Mouse (Mus musculus) cerebellum, postnatal 36 days (tissue): ENCODE results near the gene Gm45785.

Experiments used
- DNase-seq, 2 experiments: peaks; one replicate each; pipeline ENCODE4 v3.0.0; 2021 to 2022; ENCODE audit warnings: mixed read lengths in 2 of 2

Gene Gm45785

DNA sequence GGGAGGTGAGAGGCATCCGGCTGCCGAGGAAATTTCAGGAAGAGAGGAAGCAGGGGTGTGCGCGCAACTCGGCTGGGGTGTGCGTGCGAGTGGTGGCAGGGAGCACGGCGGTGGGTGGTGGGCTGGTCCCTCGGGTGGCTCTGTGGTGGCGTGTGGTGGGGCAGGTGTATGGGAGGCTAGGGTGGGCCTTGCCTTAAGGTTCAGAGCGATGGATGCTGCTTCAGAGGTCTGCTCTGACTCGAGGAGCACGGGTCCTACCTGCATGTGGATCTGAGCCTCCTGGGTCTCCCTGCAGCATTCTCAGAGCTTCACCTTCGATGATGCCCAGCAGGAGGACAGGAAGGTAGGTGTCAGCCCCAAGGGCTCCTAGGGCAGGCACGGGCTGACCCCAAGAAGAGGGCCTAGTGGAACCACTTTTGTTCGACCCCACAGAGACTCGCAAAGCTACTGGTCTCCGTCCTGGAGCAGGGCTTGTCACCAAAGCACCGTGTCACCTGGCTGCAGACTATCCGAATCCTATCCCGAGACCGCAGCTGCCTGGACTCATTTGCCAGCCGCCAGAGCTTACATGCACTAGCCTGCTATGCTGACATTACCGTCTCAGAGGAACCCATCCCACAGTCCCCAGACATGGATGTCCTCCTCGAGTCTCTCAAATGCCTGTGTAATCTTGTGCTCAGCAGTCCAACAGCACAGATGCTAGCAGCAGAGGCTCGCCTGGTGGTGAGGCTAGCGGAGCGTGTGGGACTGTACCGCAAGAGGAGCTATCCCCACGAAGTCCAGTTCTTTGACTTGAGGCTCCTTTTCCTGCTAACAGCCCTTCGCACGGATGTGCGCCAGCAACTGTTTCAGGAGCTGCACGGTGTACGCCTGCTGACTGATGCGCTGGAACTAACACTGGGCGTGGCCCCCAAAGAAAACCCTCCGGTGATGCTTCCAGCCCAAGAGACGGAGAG is 1.7 kb upstream of the Gm45785 start, which contains the start of gene Bet1l:
Gene Bet1l (minus strand): TSS at position 28 of the 956 bp plus-strand sequence.
- peak; percentile 17 to 21 for DNase-seq

GRCm38 (mm10) chr7:140856785-140857549 is 836 bp upstream of the Gm45785 start, which contains the start of gene Ric8a:
TSS of gene Ric8a (plus strand) at chr7:140856957.
- peak; percentile 86 to 88 for DNase-seq

GRCm38 (mm10) chr7:140855181-140855580 is 950 bp downstream of the Gm45785 start:
- DNase-seq, result no peak

DNA sequence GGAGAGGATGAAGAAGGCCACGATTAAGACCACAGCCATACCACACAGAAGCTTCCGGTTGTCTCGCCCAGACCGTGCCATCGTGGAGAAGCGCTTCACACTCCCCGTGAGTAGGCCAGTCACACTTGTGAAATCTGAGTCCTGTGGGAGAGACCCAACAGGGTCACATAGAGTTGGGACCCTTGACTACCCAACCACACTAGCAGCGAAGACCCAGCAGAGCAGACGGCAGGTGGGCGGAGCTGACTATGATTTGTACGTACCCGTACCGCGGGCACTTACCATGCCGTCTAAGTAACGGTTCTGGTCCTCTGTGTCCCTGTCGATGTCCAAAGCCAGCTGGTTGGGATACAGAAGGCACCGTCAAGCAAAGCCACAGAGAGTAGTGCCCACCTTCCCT is 1.6 kb downstream of the Gm45785 start:
- no peak for DNase-seq

DNA sequence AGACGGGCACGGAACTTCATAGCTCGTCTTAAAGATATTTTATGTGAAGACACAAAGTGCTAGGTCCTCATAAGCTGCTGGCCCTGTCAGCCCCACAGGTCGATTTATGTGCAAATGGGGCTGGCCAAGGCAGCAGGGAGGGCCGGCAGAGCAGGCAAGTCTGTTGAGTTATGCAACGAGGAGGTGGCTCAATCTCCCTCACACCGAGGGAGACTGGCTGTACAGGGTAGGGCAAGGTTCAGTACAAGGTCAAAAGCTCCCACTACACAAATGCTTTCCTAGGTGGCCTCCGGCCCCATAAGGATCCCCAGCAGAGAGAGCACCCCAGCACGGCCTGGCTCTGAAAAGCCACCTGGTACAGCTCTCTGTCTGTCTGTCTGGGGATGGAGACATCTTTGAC is 2.7 kb downstream of the Gm45785 start:
- DNase-seq, result no peak

DNA sequence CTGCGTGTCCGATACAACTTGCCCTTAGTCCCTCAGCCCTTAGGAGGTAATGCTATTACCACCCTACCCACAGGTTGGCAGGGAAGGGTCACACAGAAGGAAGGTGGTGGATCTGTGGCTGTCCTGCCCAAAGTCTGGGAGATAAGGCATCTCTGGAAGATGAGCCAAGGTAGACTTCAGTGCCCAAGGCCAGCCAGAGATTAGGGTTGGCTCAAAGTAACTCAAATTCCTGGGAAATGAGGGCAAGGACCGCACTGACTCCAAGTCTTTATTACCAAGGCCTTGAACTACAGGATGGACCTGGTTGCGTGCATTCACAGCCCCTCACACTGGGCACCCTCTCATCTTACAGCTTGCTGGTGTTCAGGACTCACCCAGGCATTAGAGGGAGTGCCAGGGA is 4.2 kb downstream of the Gm45785 start:
- DNase-seq, result no peak

DNA sequence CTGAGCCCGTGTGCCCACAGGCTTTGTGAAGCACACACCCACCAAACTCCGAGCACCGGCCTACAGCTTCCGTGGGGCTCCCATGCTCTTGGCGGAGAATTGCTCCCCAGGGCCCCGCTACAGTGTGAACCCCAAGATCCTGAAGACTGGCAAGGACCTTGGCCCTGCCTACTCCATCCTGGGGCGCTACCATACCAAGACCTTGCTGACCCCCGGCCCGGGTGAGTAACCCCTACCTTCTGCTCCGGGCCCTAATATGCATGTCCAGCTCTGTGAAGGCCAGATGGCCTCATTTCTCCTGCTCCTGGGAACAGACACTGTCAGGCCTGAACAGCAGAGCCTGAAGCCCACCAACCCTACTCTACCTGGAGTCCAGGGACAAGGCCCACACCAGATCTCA is 7.5 kb downstream of the Gm45785 start:
- DNase-seq, result no peak

- no peak for DNase-seq
Observed at GRCm38 (mm10) chr7:140847755-140848580, 8.2 kb downstream of the Gm45785 start, which contains the start of gene Odf3. TSS of gene Odf3 (plus strand) at chr7:140847805.

DNA sequence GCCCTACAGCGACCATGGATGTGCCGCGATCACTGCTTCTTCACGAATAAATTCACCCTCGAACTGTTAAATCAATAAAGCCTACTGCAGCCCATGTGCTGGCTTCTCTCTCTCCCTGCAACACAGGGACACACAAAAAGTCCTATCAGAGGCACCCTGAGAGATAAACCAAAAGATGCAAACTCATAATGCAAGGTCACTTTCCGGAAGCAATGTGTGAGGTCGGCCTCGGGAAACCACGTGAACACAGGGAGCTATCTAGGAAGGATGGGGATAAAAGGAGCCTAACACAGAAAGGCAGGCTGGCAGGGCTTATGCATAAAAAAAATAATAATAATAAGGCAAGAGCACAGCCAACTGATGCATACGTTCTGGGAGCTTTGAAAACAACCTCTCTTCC is 9.5 kb downstream of the Gm45785 start:
- no peak for DNase-seq

- DNase-seq, result no peak
Observed at GRCm38 (mm10) chr7:140845683-140846082, 10.4 kb downstream of the Gm45785 start.

- peak; percentile 90 to 92 for DNase-seq
Observed at GRCm38 (mm10) chr7:140844905-140845665, 11.0 kb downstream of the Gm45785 start, which contains the start of gene Scgb1c1. TSS of gene Scgb1c1 (plus strand) at chr7:140845547.

- no peak for DNase-seq
Observed at GRCm38 (mm10) chr7:140843806-140844205, 12.3 kb downstream of the Gm45785 start.

- DNase-seq, result no peak
Observed at GRCm38 (mm10) chr7:140840750-140841735, 15.1 kb downstream of the Gm45785 start.

DNA sequence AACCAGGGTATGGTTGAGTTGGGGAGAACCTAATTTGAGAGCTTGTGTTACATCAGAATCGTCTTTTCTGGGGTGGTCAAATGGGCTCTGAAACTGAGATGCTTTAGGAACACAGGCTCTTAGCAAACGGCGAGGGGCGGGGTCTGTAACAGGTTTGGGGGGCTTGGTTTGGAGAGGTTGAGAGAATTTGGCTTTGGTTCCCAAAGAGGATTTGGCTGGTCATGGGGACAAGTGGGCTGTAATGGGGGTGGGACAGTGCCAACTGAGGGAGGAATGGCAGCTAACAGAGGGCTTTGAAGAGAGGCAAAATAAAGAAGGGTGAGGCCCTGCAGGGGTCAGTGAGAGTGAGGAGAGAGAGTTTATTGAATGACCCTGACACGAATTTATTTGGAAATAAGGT is 16.6 kb downstream of the Gm45785 start:
- no peak for DNase-seq

DNA sequence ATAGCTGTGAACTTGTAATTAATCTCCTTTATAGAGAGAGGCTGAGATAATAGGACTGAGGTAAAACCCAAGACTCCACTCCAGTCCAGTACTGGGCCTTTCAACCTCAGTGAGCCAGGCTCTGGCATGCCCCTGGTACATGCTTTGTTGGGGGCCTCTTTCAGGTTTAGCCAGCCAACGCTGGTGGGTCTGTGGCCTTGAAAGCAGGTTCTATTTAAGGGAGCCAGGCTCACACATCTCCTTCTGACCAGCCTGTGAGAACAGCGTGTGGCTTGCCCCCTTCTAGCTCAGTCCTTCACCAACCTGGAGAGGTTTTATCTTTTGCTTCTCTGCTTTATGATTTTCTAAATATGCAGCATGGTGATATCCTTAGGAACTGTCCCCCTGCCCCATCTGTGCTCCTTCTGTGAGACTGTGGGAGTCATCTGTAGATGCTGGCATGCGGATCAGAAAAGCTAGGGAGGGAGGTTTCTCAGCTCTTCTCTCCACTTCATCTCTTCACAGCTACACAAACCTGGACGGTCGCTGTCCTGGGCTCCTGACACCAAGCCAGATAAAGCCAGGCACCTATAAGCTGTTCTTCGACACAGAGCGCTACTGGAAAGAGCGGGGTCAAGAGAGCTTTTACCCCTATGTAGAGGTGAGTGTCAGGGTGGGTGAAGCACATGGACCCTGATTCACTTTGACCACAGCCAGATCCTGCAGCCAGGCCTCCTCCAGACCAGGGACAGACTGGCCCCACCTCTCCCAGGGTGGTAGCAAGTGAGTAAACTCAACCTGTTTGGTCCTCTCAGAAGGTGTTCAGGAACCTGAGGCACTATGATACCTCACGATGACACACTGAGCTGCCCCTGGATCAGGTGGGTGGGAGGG is 19.7 kb downstream of the Gm45785 start:
- no peak for DNase-seq

DNA sequence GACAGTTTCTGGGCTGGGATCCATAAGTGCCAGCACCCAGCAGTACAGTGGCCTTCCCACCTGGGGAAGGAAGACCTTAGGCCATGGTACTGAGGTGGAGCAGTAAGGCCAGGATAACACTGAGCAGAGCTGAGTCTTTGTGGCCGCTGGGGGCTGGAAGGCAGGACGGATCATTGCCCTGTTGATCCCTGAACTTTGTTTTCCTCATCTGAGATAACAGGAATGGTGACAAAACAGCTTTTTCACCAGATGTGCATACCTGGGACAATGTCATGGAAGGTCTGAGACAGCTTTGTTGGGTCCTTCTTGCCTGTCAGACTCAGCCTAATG is 20.4 kb downstream of the Gm45785 start:
- DNase-seq, result no peak

GRCm38 (mm10) chr7:140834968-140835757 is 21.0 kb downstream of the Gm45785 start, which contains the start of gene Urah:
TSS of gene Urah (plus strand) at chr7:140835018.
- no peak for DNase-seq

DNA sequence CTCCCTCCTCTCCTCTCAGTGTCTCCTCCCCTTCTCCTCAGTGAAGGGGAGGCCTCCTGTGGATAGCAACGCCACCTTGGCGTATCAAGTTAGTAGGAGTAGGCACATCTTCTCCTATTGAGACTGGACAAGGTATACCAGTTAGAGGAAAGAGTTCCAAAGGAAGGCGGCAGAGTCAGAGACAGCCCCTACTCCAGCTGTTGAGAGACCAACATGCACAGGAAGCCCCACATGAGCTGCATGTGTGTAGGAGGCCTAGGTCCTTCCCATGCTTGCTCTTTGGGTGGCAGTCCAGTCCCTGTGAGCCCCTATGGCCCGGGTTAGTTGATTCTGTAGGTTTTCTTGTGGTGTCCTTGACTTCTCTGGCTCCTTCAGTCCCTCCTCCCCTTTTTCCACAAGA is 22.8 kb downstream of the Gm45785 start:
- no peak for DNase-seq

GRCm38 (mm10) chr7:140831447-140831846 is 24.7 kb downstream of the Gm45785 start:
- DNase-seq, result no peak
